Mouse (Mus musculus) stomach, embryonic 15.5 days (tissue): ENCODE data around the gene Dennd6b. TPM values are rescaled to one million over a fixed set of nuclear protein-coding genes. Genes with fewer than 3 reads are reported as not detected.

Experiments
- ATAC-seq: fragments of 200-750 bp; cut with Nextera tagmentation; 2 replicates; pipeline ENCODE4 v1.8.0; 2017; ENCODE audit warnings: low read depth, moderate number of reproducible peaks, moderate TSS enrichment; ENCODE audit not compliant: insufficient read depth, low FRiP score
- H3K27ac ChIP-seq: fragments of 300-500 bp; sonication (generic); 2 replicates; pipeline ENCODE4 v1.5.1; 2015; ENCODE audit warnings: mild to moderate bottlenecking, inconsistent platforms
- H3K27me3 ChIP-seq: fragments of 300-500 bp; sonication (generic); replicated peaks from 2 replicates; pipeline ENCODE4 v1.6.1; 2015; ENCODE audit warnings: inconsistent platforms
- H3K36me3 ChIP-seq: fragments of 300-500 bp; sonication (generic); 2 replicates; pipeline ENCODE4 v1.6.1; 2015; ENCODE audit warnings: inconsistent platforms
- H3K4me1 ChIP-seq: fragments of 300-500 bp; sonication (generic); 2 replicates; pipeline ENCODE4 v1.6.1; 2015; ENCODE audit warnings: inconsistent platforms
- H3K4me2 ChIP-seq: fragments of 300-500 bp; sonication (generic); 2 replicates; pipeline ENCODE4 v1.6.1; 2015; ENCODE audit warnings: mild to moderate bottlenecking, inconsistent platforms
- H3K4me3 ChIP-seq: fragments of 300-500 bp; sonication (generic); replicated peaks from 2 replicates; pipeline ENCODE4 v1.5.1; 2015; ENCODE audit warnings: inconsistent platforms
- H3K9ac ChIP-seq: fragments of 300-500 bp; sonication (generic); 2 replicates; pipeline ENCODE4 v1.6.1; 2015; ENCODE audit warnings: inconsistent platforms
- H3K9me3 ChIP-seq: fragments of 300-500 bp; sonication (generic); 2 replicates; pipeline ENCODE4 v1.6.1; 2016; ENCODE audit warnings: inconsistent platforms
- WGBS: fragments of 180-500 bp; shearing (Covaris S2); methylation state at CpG from one replicate; pipeline ENCODE4 v1.1.7; 2015; 5-methylcytosine and 5-hydroxymethylcytosine counted together
- polyA plus RNA-seq: library from polyadenylated mRNA; unstranded; fragments of >200 nt; fragmentation: Nextera tagmentation; extraction: Ambion mirVana; gene quantifications from 2 replicates; pipeline ENCODE4 v1.2.1, GENCODE M21; 2015

The Dennd6b gene
- polyA plus RNA-seq, 1 experiment from 2014 or later, result 12.5 TPM

DNA sequence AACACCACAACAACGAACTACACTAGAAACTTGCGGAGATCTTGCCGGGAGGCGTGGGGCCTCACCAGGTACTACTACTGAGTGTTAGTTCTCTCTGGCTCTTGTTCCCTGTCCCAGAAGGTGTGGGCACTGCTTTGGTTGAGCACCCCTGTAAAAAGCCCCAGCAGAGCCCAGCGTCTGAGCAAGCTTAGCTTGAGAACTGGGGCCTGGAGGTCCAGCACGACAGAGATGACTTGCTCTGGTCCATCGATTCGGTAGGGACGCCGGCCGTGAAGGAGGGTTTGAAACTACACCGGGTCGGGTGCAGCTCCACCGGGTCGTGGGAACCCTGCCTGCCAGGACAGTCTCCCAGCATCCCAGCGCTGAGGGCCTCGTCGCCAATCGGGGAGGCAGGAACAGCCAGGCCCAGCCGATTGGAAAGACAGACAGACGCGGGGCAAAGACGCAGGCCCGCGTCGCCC, 16.2 kb downstream of the Dennd6b start:
- no peak for ATAC-seq
- WGBS, result under 1% methylated on average over 26 of the region's 26 CpGs
- no peaks in the 10 kb centered on the region for H3K9me3 ChIP-seq
- peak overlapping the region; percentile 95 for H3K27ac ChIP-seq
- H3K4me1 ChIP-seq, result peaks cover 60% of the 10 kb centered on the region
- peak overlapping the region; percentile 80 for H3K9ac ChIP-seq
- H3K27me3 ChIP-seq, result no peaks in the 10 kb centered on the region
- H3K4me3 ChIP-seq, result peak overlapping the region; percentile 86
- H3K36me3 ChIP-seq, result no peaks in the 10 kb centered on the region
- peak overlapping the region; percentile 92 for H3K4me2 ChIP-seq

DNA sequence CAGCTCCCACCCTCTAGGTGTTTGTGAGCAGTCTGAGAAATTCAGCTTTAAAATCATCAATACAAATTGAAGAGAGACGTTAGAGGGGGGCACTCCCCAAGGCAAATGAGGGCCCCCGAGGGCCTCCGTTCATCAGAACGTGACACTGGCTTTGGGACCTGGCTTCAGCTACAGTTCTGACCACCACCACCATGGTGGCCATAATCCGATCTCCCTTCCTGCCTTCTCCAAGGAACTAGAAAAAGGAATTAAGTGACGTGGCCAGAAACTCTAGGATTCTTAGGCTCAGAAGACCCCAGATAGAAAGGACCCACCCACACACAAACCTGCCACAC, 16.7 kb downstream of the Dennd6b start:
- peak overlapping the region; percentile 80; the same call in 1 of the 2 replicates for H3K9ac ChIP-seq
- no peak for ATAC-seq
- peak overlapping the region; percentile 95 for H3K27ac ChIP-seq
- H3K27me3 ChIP-seq, result no peaks in the 10 kb centered on the region
- H3K4me1 ChIP-seq, result peaks cover 64% of the 10 kb centered on the region
- H3K9me3 ChIP-seq, result no peaks in the 10 kb centered on the region
- H3K36me3 ChIP-seq, result no peaks in the 10 kb centered on the region
- peak overlapping the region; percentile 92 for H3K4me2 ChIP-seq
- H3K4me3 ChIP-seq, result peak overlapping the region; percentile 86
- 3% methylated on average over 6 of the region's 6 CpGs for WGBS

DNA sequence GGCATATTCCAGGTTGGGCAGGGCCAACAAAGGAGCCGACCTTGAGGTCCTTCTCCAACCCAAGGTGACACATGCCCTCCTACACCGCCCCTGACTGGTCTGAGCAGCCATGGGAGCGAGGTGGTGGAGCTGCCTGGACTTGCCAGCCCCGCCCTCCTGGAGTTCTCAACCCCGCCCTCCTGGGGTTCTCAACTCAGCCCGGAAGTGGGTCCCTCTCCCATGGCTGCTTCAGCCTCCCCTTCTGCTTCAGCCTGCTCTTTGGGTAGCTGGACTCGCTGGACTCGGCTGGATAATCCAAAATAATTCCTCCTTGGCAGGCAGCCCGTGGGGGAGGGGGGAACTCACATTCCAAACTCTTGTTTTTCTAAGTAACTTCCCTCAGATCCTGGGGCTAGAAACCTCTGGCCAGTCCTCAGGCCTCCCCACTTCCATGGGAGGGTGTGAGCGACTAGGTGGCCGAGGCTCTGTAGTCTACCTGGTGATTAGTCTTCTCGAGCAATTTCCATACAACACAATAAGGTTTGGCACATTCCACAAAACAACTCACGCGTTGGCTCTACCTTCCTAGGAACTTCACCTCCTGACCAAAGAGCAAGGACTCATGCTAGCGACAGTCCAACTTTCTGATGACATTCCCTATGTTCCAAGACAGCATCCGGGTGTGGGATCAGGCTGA, 17.2 kb downstream of the Dennd6b start:
- WGBS, result 2% methylated on average over 16 of the region's 16 CpGs
- Histone ChIP-seq H3K4me3 (peak overlapping the region; percentile 86), H3K27me3 (no peaks in the 10 kb centered on the region), H3K36me3 (no peaks in the 10 kb centered on the region), H3K4me1 (peaks cover 69% of the 10 kb centered on the region), H3K9ac (peak overlapping the region; percentile 80; the same call in 1 of the 2 replicates), H3K27ac (peak overlapping the region; percentile 95), H3K9me3 (no peaks in the 10 kb centered on the region), H3K4me2 (peak overlapping the region; percentile 92)
- peak; percentile 67 for ATAC-seq

DNA sequence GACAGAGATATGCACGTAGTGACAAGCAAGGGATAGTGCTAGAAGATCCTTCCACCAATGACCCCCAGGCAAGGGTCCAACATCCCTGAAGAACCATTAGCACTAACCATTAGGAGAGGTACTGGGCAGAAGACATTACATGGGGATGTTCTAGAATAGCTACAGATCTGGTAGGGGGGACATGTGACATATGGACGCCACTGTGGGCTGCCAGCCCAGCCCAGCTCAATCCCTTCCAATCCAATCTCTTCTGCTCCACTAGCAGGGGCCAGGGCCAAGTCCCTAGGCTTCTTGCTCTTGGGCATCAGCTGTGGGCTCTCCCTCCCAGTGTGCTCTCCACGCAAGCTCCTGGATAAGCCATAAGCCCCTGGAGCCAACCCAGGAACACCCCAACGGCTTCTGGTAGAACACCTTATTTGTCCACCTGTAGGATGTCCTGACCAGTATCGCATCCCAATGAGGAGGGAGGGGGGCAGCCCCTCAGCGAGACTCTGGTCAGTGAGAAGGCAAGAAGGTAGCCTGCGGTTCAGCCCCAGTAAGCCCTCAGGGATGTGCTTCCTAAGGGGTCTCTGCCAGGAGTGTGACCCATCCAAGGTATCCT, 17.9 kb downstream of the Dennd6b start:
- H3K4me2 ChIP-seq, result peak overlapping the region; percentile 92
- H3K4me3 ChIP-seq, result peak overlapping the region; percentile 86
- no peaks in the 10 kb centered on the region for H3K36me3 ChIP-seq
- no peaks in the 10 kb centered on the region for H3K27me3 ChIP-seq
- WGBS, result 64% methylated on average over 7 of the region's 7 CpGs
- H3K27ac ChIP-seq, result peak overlapping the region; percentile 95
- no peak overlapping the region for H3K9ac ChIP-seq
- H3K4me1 ChIP-seq, result peaks cover 77% of the 10 kb centered on the region
- no peak for ATAC-seq
- no peaks in the 10 kb centered on the region for H3K9me3 ChIP-seq

DNA sequence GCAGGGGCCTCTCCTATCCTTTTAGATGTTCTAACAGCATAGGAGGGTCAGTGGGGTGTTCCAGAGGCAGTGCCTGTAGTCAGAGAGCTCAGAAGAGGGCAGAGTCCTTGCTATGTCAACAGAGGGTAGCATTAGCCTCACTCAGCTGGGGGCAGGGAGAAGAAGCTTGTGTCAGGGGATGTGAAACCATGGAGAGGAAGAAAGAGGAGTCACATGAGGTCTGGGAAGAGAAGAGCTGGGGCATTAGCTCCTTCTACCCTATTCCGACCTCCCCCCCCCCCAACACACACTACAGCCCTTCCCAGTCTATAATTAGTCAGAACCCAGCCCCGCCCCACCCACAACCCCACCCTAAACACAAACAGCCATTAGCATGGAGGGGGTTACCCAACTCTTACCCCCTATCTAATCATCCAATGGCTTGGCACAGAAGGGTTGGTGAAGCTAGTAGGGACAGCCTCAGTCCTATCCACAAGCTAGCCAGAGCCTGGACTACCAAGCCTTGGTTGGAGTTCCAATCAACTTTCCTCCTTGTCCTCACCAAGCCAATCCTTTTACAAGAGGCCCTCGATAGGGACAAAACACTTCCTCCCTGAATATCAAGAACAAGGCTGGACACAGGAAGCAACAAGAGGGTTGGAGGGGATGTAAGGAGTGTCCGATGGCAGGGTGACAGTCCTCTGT, 18.6 kb downstream of the Dennd6b start:
- Histone ChIP-seq H3K27me3 (no peaks in the 10 kb centered on the region), H3K27ac (peak overlapping the region; percentile 95), H3K4me1 (peaks cover 82% of the 10 kb centered on the region), H3K36me3 (no peaks in the 10 kb centered on the region), H3K4me3 (peak overlapping the region; percentile 86), H3K9me3 (no peaks in the 10 kb centered on the region), H3K4me2 (peak overlapping the region; percentile 92), H3K9ac (no peak overlapping the region)
- WGBS, result 48% methylated on average over 4 of the region's 4 CpGs
- no peak for ATAC-seq

DNA sequence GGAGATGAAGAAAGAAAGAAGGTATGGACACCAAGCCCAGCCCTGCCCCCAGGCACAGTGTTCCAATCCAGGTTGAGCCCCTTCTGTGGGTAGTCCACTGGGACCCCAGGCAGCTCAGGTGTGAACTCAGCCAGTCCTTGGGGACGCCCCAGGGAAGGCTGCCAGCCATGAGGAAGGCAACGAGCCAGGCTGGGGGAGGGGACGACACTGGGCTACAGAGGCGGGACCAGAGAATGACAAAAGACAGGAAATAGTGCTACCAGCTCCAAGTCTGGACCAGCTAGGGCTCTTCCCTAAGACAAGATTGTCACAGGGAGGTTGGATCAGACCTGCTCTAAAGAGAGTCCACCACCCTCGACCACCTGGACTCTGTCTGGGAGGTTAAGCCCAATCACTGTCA, 19.2 kb downstream of the Dennd6b start:
- no peaks in the 10 kb centered on the region for H3K9me3 ChIP-seq
- H3K27me3 ChIP-seq, result no peaks in the 10 kb centered on the region
- WGBS, result 7% methylated on average over 5 of the region's 5 CpGs
- peak overlapping the region; percentile 92 for H3K4me2 ChIP-seq
- no peaks in the 10 kb centered on the region for H3K36me3 ChIP-seq
- peaks cover 82% of the 10 kb centered on the region for H3K4me1 ChIP-seq
- ATAC-seq, result no peak
- peak overlapping the region; percentile 12; the same call in 1 of the 2 replicates for H3K4me3 ChIP-seq
- H3K27ac ChIP-seq, result peak overlapping the region; percentile 95
- H3K9ac ChIP-seq, result no peak overlapping the region

DNA sequence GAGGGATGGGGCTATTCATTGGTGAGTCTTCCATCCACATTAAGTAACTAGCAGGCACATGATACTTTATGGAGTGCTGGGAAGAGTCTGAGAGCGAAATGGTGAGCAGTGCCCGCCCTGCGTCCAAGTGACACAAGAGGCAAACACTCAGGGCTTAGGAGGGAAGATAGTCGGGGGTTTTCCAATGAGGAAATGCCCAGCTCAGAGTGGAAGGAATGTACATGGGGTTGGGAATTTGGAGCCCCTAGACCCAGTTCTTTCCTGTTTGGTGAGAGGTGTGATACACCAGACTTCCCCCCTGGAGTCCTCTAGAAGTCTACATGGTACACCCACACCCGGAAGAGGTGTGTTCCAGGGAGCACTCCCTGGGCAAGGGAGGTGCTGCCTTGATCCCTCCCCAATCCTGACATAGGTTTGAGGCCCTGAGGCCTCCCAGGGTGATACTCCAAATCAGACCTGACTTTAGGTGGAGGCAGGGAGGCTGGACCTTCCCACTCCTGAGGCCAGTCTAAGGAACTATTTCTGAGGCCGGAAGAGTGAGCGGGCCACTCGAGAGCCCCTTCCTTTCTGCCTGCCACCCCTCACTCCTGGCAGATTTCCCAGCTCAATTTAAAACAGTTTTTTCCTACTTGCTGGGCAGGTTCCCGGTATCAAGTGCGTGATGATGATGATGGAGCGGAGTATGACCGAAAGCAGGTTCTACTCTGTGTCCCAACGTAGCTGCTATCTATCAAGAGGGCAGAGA, 20.7 kb downstream of the Dennd6b start:
- Histone ChIP-seq H3K9me3 (no peaks in the 10 kb centered on the region), H3K27me3 (no peaks in the 10 kb centered on the region), H3K27ac (peak overlapping the region; percentile 38), H3K4me3 (no peak overlapping the region), H3K9ac (no peak overlapping the region), H3K4me2 (peak overlapping the region; percentile 11; the same call in 1 of the 2 replicates), H3K4me1 (peaks cover 89% of the 10 kb centered on the region), H3K36me3 (no peaks in the 10 kb centered on the region)
- no peak for ATAC-seq
- WGBS, result 66% methylated on average over 13 of the region's 13 CpGs

DNA sequence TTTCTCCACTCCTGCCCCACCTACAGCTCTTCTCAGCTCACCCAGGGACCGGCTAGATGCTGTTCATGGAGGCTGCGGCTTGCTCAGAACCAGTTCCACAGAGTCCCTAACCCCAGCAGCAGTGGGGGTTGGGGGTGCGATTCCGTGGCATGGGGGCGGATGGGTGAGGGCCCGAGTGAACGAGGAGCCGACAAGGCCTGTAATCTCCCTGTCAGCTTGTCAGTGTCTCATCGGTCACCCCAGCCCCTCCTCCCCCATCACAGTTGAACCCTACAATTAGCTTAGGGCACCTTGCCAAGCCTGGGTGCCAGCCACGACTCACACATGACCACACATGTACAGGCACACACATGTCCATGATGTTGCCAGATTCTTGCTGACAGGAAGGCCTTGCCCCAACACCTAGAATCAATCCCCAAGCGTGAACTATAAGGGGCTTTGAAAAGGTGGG, 21.4 kb downstream of the Dennd6b start:
- H3K27ac ChIP-seq, result peak overlapping the region; percentile 38; the same call in 1 of the 2 replicates
- no peak overlapping the region for H3K4me3 ChIP-seq
- peak overlapping the region; percentile 99; the same call in 1 of the 2 replicates for H3K4me2 ChIP-seq
- 53% methylated on average over 11 of the region's 11 CpGs for WGBS
- H3K9ac ChIP-seq, result no peak overlapping the region
- H3K4me1 ChIP-seq, result peaks cover 96% of the 10 kb centered on the region
- no peak for ATAC-seq
- H3K36me3 ChIP-seq, result no peaks in the 10 kb centered on the region
- H3K9me3 ChIP-seq, result no peaks in the 10 kb centered on the region
- no peaks in the 10 kb centered on the region for H3K27me3 ChIP-seq

DNA sequence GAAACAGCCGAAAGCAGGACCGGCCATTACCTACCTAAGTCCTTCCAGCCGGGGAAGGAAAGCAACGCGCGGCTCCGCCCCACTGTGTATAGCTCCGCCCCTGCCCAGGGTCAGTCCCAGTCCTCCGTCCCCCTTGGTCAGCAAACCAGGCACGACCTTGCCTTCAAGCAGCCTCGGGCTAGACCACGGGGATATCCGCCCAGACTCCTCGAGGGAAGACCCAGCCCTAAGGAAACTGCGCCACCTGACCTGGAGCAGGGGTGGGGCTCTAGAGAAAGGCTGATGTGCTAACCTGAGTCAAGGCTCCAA, 22.4 kb downstream of the Dennd6b start:
- Histone ChIP-seq H3K27me3 (no peaks in the 10 kb centered on the region), H3K9me3 (no peaks in the 10 kb centered on the region), H3K9ac (peak overlapping the region; percentile 61; the same call in 1 of the 2 replicates), H3K36me3 (no peaks in the 10 kb centered on the region), H3K4me1 (peaks cover 99% of the 10 kb centered on the region), H3K27ac (peak overlapping the region; percentile 42), H3K4me2 (peak overlapping the region; percentile 99), H3K4me3 (peak overlapping the region; percentile 54)
- peak; percentile 47; the same call in 1 of the 2 replicates for ATAC-seq
- WGBS, result under 1% methylated on average over 15 of the region's 15 CpGs

DNA sequence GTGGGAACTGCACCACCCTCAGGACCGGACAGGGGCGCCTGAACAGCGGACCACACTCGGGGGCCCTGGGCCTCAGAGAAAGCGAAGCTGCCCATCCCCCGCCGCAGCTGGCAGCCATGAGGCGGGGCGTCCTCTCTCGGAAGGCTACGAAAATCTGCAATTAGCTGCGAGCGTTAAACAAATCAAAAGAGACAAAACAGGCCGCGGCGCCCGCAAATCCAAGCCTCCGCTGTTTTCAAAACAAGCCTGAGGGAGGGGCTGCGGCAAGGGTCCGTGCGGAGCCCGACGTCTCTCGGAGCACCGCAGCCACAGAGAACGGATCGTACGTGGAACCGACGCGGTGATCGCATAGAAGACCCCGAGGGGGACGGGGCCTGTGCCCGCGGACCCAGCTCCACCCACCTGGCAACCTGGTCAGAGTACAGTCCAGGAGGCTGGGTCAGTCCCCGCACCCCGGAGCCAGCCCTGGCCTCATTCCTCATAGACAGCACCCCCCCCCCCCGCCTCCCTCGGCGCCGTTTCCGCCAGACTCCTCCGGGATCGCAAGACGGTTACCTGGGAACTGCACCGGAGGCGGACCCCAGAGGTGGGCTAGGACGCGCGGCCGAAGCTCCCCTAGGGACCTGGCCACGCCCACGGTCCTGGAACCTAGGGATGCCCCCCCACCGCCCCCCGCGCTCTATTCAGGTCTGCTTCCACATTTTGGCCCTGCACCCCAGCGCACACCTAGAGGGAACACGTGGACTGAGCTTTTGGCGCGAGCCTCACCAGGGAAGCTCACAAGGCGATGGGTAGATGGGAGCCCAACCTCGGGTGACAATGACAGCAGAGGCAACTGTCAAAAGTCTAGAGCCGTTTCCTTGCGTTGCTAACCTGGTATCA, 23.0 kb downstream of the Dennd6b start:
- under 1% methylated on average over 65 of the region's 65 CpGs for WGBS
- Histone ChIP-seq H3K9ac (peak overlapping the region; percentile 61), H3K27me3 (no peaks in the 10 kb centered on the region), H3K27ac (peak overlapping the region; percentile 42), H3K36me3 (no peaks in the 10 kb centered on the region), H3K9me3 (no peaks in the 10 kb centered on the region), H3K4me2 (peak overlapping the region; percentile 99), H3K4me3 (peak overlapping the region; percentile 54), H3K4me1 (peaks cover 95% of the 10 kb centered on the region)
- ATAC-seq, result no peak; the same call in 1 of the 2 replicates
